Mouse (Mus musculus): ENCODE measurements around the gene Dpysl4. TPM values are rescaled to one million over a fixed set of nuclear protein-coding genes. Genes with fewer than 3 reads are reported as not detected.

The Dpysl4 gene
- polyA plus RNA-seq, 1 experiment from 2014 or later: 4.8 TPM

DNA sequence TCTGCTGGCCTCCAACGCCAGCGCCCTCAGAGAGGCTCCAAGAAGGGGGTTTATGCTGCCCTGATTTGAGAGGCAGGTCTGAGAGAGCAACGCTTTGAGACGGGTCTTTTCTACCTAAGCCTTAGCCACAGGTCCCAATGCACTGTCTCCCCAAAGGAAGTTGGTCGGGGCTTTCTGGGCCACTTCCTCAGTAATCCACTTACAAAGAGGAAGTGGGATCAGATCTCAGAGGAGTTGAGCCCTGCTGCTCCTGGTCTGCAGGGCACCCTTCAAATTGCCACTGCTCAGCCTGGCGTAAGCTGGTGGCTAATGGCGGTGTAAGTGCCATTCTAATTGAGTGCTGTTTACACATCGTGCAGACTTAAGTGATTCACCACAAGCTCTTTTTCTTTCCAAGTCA is 45.7 kb downstream of the Dpysl4 start:
- H3K27me3 ChIP-seq (ENCODE audit: control insufficient read depth, insufficient read depth, low read length): no peaks in the 10 kb centered on the region
- no peak for ATAC-seq (ENCODE audit: low FRiP score, low TSS enrichment)
- H3K4me1 ChIP-seq (replicated peaks; ENCODE audit: control insufficient read depth, insufficient read depth): no peaks in the 10 kb centered on the region
- H3K27ac ChIP-seq (replicated peaks): no peak overlapping the region
- no peak overlapping the region for H3K4me3 ChIP-seq (ENCODE audit: low read depth, low read length)
- H3K9ac ChIP-seq (ENCODE audit: low read length): no peak overlapping the region
- WGBS: 50% methylated on average over 8 of the region's 8 CpGs
- no peak overlapping the region for H3K4me2 ChIP-seq (replicated peaks; ENCODE audit: low read depth)
- DNase-seq (ENCODE audit: low spot score): no peak
- no peaks in the 10 kb centered on the region for H3K9me3 ChIP-seq (ENCODE audit: control insufficient read depth, low read length)
- TF ChIP-seq EP300 (optimal IDR thresholded peaks at IDR 0.05) (no peak), CTCF (IDR thresholded peaks at IDR 0.05; ENCODE audit: low read depth) (no peak)
- H3K36me3 ChIP-seq (ENCODE audit: control insufficient read depth, insufficient read depth, low read length): no peaks in the 10 kb centered on the region

DNA sequence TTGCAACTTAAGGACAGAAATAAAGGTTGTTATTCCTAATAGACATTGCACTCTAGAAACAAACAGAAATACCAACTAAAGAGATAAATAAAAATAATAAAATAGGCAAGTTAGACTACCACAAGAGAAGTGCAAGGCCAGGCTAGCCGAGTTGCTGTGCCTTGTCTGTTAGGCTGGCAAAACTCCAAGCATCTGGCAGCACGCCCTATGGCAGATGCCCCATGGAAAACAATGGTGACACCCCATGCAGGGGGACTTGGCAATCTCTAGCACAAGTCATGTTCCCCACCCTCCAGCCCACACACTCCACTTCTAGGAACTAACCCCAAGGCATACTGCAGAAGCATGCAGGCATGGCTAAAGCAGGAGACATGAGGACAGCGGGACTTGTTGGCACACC is 47.6 kb downstream of the Dpysl4 start:
- TF ChIP-seq EP300 (optimal IDR thresholded peaks at IDR 0.05): no peak
- TF ChIP-seq CTCF (IDR thresholded peaks at IDR 0.05; ENCODE audit: low read depth): no peak
- Histone ChIP-seq H3K4me1 (replicated peaks; ENCODE audit: control insufficient read depth, insufficient read depth) (no peaks in the 10 kb centered on the region), H3K4me2 (replicated peaks; ENCODE audit: low read depth) (no peak overlapping the region), H3K9ac (ENCODE audit: low read length) (no peak overlapping the region), H3K4me3 (ENCODE audit: low read depth, low read length) (no peak overlapping the region), H3K27me3 (ENCODE audit: control insufficient read depth, insufficient read depth, low read length) (no peaks in the 10 kb centered on the region), H3K36me3 (ENCODE audit: control insufficient read depth, insufficient read depth, low read length) (no peaks in the 10 kb centered on the region), H3K27ac (replicated peaks) (no peak overlapping the region), H3K9me3 (ENCODE audit: control insufficient read depth, low read length) (no peaks in the 10 kb centered on the region)
- ATAC-seq (ENCODE audit: low FRiP score, low TSS enrichment) (no peak), DNase-seq (ENCODE audit: low spot score) (no peak)
- WGBS: 68% methylated on average over 3 of the region's 3 CpGs

DNA sequence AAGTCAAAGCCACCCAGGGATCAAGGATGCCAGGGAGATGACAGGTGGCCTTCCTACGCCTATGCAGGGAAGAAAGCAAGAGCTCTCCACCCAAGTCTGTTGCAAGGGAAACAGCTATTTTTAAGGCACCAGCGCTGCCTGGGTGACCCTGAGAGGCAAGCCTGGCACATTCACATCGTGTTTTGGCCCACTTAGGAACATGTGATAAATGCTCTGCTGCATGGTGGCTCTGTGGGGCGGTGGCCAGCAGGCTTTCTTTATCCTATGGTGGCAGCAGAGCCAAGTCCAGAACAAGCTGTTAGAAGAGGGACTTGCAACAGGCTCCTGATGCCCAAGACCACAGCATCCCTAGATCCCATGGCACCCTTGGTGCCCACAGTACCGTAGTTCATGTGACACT is 49.4 kb downstream of the Dpysl4 start:
- Histone ChIP-seq H3K27ac (replicated peaks) (no peak overlapping the region), H3K4me1 (replicated peaks; ENCODE audit: control insufficient read depth, insufficient read depth) (no peaks in the 10 kb centered on the region), H3K27me3 (ENCODE audit: control insufficient read depth, insufficient read depth, low read length) (no peaks in the 10 kb centered on the region), H3K4me2 (replicated peaks; ENCODE audit: low read depth) (no peak overlapping the region), H3K36me3 (ENCODE audit: control insufficient read depth, insufficient read depth, low read length) (no peaks in the 10 kb centered on the region), H3K9me3 (ENCODE audit: control insufficient read depth, low read length) (no peaks in the 10 kb centered on the region), H3K9ac (ENCODE audit: low read length) (no peak overlapping the region), H3K4me3 (ENCODE audit: low read depth, low read length) (no peak overlapping the region)
- 75% methylated on average over 5 of the region's 5 CpGs for WGBS
- TF ChIP-seq EP300 (optimal IDR thresholded peaks at IDR 0.05) (no peak), CTCF (IDR thresholded peaks at IDR 0.05; ENCODE audit: low read depth) (no peak)
- DNase-seq (ENCODE audit: low spot score): no peak
- no peak for ATAC-seq (ENCODE audit: low FRiP score, low TSS enrichment)

DNA sequence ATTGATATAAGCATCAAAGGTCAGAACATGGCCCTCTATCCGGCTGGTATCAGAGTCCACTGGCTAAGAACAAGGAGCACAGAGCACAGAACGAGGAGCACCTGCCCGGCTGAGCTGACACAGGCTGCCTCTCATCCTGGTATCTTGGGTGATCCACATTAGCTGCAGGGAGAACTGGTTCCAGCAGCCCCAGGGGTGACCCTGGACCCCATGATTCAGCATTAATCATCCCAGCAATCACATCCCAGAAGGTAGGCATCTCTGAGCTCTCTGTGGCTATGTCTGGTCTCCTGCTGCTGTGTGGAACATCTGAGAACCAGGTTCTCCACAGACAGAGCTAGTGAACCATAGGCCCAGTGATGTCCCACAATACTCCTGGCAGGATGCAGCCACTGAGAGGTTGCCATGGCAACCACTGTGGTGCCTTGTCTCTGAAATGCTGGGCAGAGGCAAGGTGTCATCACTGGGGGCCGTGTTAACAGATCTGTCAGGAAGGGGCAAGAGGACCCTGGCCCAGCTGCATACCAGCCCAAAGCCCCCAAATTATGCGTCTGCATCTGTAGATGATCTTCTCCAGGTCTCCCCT is 51.2 kb downstream of the Dpysl4 start:
- Histone ChIP-seq H3K27ac (replicated peaks) (no peak overlapping the region), H3K9me3 (ENCODE audit: control insufficient read depth, low read length) (no peaks in the 10 kb centered on the region), H3K27me3 (ENCODE audit: control insufficient read depth, insufficient read depth, low read length) (no peaks in the 10 kb centered on the region), H3K4me3 (ENCODE audit: low read depth, low read length) (no peak overlapping the region), H3K36me3 (ENCODE audit: control insufficient read depth, insufficient read depth, low read length) (no peaks in the 10 kb centered on the region), H3K4me1 (replicated peaks; ENCODE audit: control insufficient read depth, insufficient read depth) (no peaks in the 10 kb centered on the region), H3K4me2 (replicated peaks; ENCODE audit: low read depth) (no peak overlapping the region), H3K9ac (ENCODE audit: low read length) (no peak overlapping the region)
- WGBS: 67% methylated on average over 5 of the region's 5 CpGs
- ATAC-seq (ENCODE audit: low FRiP score, low TSS enrichment) (no peak), DNase-seq (ENCODE audit: low spot score) (no peak)
- TF ChIP-seq EP300 (optimal IDR thresholded peaks at IDR 0.05) (no peak), CTCF (IDR thresholded peaks at IDR 0.05; ENCODE audit: low read depth) (no peak)

DNA sequence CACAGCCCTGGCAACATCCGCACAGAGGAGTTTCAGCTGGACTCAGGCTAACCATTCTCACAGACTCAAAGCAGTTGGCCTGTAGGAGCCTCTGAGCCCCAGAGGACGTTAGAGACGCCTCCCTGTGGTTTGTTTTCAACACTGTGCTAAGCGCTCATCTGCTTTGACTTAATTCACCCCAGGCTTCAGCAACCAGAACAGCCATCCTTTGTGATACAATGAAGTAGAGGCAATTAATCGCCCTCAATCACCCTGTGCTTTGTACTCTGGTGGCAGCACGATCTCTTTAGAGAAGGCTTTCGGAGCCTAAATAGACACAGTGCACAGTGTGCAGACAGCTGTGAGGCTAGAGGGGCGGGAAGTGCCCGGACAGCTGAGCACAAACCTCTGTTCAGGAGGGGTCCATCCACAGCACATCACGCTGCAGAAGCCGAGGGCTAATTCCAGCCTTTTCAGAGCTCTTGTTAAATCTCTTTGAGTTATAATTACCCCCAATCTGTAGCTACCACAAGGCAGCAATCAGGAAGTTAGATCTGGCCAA is 54.2 kb downstream of the Dpysl4 start:
- H3K4me3 ChIP-seq (ENCODE audit: low read depth, low read length): no peak overlapping the region
- H3K9me3 ChIP-seq (ENCODE audit: control insufficient read depth, low read length): no peaks in the 10 kb centered on the region
- no peak overlapping the region for H3K9ac ChIP-seq (ENCODE audit: low read length)
- no peak for DNase-seq (ENCODE audit: low spot score)
- peak; percentile 41 for TF ChIP-seq CTCF (IDR thresholded peaks at IDR 0.05; ENCODE audit: low read depth)
- TF ChIP-seq EP300 (optimal IDR thresholded peaks at IDR 0.05): no peak
- H3K4me2 ChIP-seq (replicated peaks; ENCODE audit: low read depth): no peak overlapping the region
- no peaks in the 10 kb centered on the region for H3K4me1 ChIP-seq (replicated peaks; ENCODE audit: control insufficient read depth, insufficient read depth)
- 27% methylated on average over 11 of the region's 11 CpGs for WGBS
- ATAC-seq (ENCODE audit: low FRiP score, low TSS enrichment): no peak
- no peaks in the 10 kb centered on the region for H3K36me3 ChIP-seq (ENCODE audit: control insufficient read depth, insufficient read depth, low read length)
- no peak overlapping the region for H3K27ac ChIP-seq (replicated peaks)
- H3K27me3 ChIP-seq (ENCODE audit: control insufficient read depth, insufficient read depth, low read length): no peaks in the 10 kb centered on the region

DNA sequence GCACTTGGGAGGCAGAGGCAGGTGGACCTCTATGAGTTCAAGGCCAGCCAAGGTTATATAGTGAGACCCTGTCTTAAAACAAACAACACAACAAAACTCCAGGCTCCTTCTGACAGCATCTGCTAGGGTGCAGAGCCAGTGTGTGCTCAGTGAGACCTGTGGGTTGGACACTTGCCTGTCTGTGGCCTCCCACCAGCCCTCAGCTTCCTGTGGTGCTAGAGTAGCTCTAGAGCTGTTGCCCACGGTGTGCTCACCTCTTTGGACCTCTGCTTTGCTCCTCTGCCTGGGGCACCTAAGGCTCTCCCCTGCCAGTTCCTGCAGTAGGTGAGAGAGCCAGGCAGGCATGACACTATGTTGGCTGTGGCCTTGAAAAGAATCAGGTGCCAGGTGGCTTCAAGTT is 58.0 kb downstream of the Dpysl4 start:
- no peak overlapping the region for H3K9ac ChIP-seq (ENCODE audit: low read length)
- H3K27me3 ChIP-seq (ENCODE audit: control insufficient read depth, insufficient read depth, low read length): no peaks in the 10 kb centered on the region
- no peak overlapping the region for H3K4me2 ChIP-seq (replicated peaks; ENCODE audit: low read depth)
- WGBS: 71% methylated on average over 1 of the region's 1 CpGs
- DNase-seq (ENCODE audit: low spot score): no peak
- H3K9me3 ChIP-seq (ENCODE audit: control insufficient read depth, low read length): no peaks in the 10 kb centered on the region
- no peak for ATAC-seq (ENCODE audit: low FRiP score, low TSS enrichment)
- no peaks in the 10 kb centered on the region for H3K4me1 ChIP-seq (replicated peaks; ENCODE audit: control insufficient read depth, insufficient read depth)
- TF ChIP-seq EP300 (optimal IDR thresholded peaks at IDR 0.05) (no peak), CTCF (IDR thresholded peaks at IDR 0.05; ENCODE audit: low read depth) (no peak)
- no peak overlapping the region for H3K4me3 ChIP-seq (ENCODE audit: low read depth, low read length)
- no peaks in the 10 kb centered on the region for H3K36me3 ChIP-seq (ENCODE audit: control insufficient read depth, insufficient read depth, low read length)
- no peak overlapping the region for H3K27ac ChIP-seq (replicated peaks)

All from stomach, postnatal 0 days (tissue).